Mouse (Mus musculus) kidney, adult 2 months (tissue): ENCODE measurements at regions not wholly inside any gene's neighbourhood (a gene's known extent, or its start where the extent isn't known, plus 50 kb on each side); places are given as distances from the start of the nearest gene placed in this dataset.

Experiments
- CTCF ChIP-seq: fragments of 200-500 bp; conservative IDR thresholded peaks from 2 replicates; pipeline ENCODE4 v1.5.1; 2011; ENCODE audit warnings: low read depth, mild to moderate bottlenecking, control low read depth, low read length, moderate library complexity, mixed read lengths; ENCODE audit not compliant: insufficient read depth, insufficient read length
- POLR2A ChIP-seq: fragments of 200-500 bp; IDR thresholded peaks from one replicate; pipeline ENCODE4 v1.6.1; 2011; ENCODE audit warnings: low read depth, low read length, control low read depth

GRCm38 (mm10) chr6:95006485-95006884 is 110.6 kb upstream of the Kbtbd8 start:
- no peak for TF ChIP-seq CTCF
- no peak for TF ChIP-seq POLR2A
